Mouse (Mus musculus) cortical plate, adult 2 months (tissue): ENCODE data around the gene Gm6502.
"Not testable (repeated sequence)": the region's sequence is repeated elsewhere in the genome, so short reads cannot be mapped to it uniquely, and the experiment has no call there.

Experiments
- CTCF ChIP-seq: fragments of 200-500 bp; IDR thresholded peaks from 2 replicates; pipeline ENCODE4 v1.5.1; 2011; ENCODE audit warnings: mild to moderate bottlenecking, control low read depth, low read length; ENCODE audit not compliant: insufficient read depth; ENCODE audit errors: extremely low read depth
- POLR2A ChIP-seq: fragments of 200-500 bp; IDR thresholded peaks from 2 replicates; pipeline ENCODE4 v1.6.1; 2011; ENCODE audit warnings: mild to moderate bottlenecking, low read length, control low read depth; ENCODE audit not compliant: insufficient read depth; ENCODE audit errors: extremely low read depth

GRCm38 (mm10) chr5:94306696-94307095, 7.5 kb upstream of the Gm6502 start, which contains the start of gene A430089I19Rik:
- TF ChIP-seq CTCF, POLR2A: not testable (repeated sequence)
